Mouse (Mus musculus): ENCODE measurements at regions not wholly inside any gene's neighbourhood (a gene's known extent, or its start where the extent isn't known, plus 50 kb on each side); places are given as distances from the start of the nearest gene placed in this dataset.
"Not testable (repeated sequence)": the region's sequence is repeated elsewhere in the genome, so short reads cannot be mapped to it uniquely, and the experiment has no call there.

GRCm38 (mm10) chr6:37749016-37749415, 121.6 kb upstream of the Trim24 start:
- Histone ChIP-seq H3K27me3 (ENCODE audit: control insufficient read depth, insufficient read depth, low read length, poor library complexity, severe bottlenecking) (no peaks in the 10 kb centered on the region; the same call in 1 of the 2 replicates), H3K36me3 (ENCODE audit: control insufficient read depth, insufficient read depth, low read length, poor library complexity, severe bottlenecking) (no peaks in the 10 kb centered on the region)
- no peak for DNase-seq (ENCODE audit: low read depth, low spot score)

DNA sequence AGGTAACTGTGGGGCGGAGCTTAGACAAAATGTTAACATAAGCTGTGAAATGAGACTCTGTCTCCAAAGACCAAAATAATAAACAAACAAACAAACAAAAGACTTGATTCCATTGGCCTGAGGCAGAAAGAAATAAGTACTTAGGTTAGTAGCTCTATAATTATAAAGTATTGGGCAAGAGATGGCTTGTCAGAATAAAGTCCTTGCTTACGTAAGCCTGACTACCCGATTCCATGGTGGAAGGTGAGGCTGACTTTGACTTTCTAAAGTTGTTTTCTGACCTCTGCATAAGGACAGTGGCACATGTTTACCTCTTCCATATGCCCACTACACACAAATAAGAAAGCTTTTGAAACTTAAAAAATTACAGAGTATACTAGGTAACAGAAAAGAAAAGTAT, 120.3 kb upstream of the Trim24 start:
- no peak for DNase-seq (ENCODE audit: low read depth, low spot score)
- Histone ChIP-seq H3K36me3 (ENCODE audit: control insufficient read depth, insufficient read depth, low read length, poor library complexity, severe bottlenecking) (no peaks in the 10 kb centered on the region), H3K27me3 (ENCODE audit: control insufficient read depth, insufficient read depth, low read length, poor library complexity, severe bottlenecking) (no peaks in the 10 kb centered on the region; the same call in 1 of the 2 replicates)

GRCm38 (mm10) chr6:37751701-37752100, 118.9 kb upstream of the Trim24 start:
- Histone ChIP-seq H3K36me3 (ENCODE audit: control insufficient read depth, insufficient read depth, low read length, poor library complexity, severe bottlenecking) (no peaks in the 10 kb centered on the region), H3K27me3 (ENCODE audit: control insufficient read depth, insufficient read depth, low read length, poor library complexity, severe bottlenecking) (no peaks in the 10 kb centered on the region; the same call in 1 of the 2 replicates)
- DNase-seq (ENCODE audit: low read depth, low spot score): no peak

DNA sequence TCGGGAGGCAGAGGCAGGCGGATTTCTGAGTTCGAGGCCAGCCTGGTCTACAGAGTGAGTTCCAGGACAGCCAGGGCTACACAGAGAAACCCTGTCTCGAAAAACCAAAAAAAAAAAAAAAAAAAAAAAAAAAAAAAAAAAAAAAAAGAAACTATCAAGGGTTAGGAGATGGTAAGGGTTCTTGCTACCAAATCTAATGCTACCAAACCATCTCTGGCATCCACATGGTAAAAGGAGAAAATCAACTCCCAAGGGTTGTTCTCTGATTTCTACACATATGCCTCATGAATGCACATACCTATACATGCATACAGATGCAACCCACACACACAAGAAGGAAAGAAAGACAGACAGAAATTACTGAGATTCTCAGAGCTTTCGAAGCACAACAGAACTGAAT, 109.6 kb upstream of the Trim24 start:
- not testable (repeated sequence) for DNase-seq (ENCODE audit: low read depth, low spot score); H3K36me3 ChIP-seq (ENCODE audit: control insufficient read depth, insufficient read depth, low read length, poor library complexity, severe bottlenecking); H3K27me3 ChIP-seq (ENCODE audit: control insufficient read depth, insufficient read depth, low read length, poor library complexity, severe bottlenecking)

DNA sequence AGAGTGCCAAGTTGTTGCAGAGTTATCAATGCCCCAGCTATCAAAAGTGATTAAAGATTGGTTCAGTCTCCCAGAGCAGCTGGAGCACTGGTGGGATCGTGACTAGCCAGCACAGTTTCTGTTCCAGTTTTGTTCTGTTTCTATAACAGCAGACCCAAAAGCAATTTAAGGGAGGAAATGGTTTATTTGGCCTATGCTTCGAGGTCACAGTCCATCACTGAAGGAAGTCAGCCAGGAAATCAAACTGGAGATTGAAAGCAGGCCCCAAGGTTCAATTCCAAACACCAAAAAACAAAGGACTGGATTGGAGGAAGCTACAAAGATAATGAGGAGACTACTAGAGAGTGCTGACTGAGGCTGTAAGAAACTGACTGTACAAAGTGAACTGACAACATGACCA, 107.6 kb upstream of the Trim24 start:
- Histone ChIP-seq H3K27me3 (ENCODE audit: control insufficient read depth, insufficient read depth, low read length, poor library complexity, severe bottlenecking) (no peaks in the 10 kb centered on the region), H3K36me3 (ENCODE audit: control insufficient read depth, insufficient read depth, low read length, poor library complexity, severe bottlenecking) (no peaks in the 10 kb centered on the region)
- no peak for DNase-seq (ENCODE audit: low read depth, low spot score)

- Histone ChIP-seq H3K27me3 (ENCODE audit: control insufficient read depth, insufficient read depth, low read length, poor library complexity, severe bottlenecking) (no peaks in the 10 kb centered on the region), H3K36me3 (ENCODE audit: control insufficient read depth, insufficient read depth, low read length, poor library complexity, severe bottlenecking) (no peaks in the 10 kb centered on the region)
- no peak for DNase-seq (ENCODE audit: low read depth, low spot score)
Measured at GRCm38 (mm10) chr6:37767690-37768089, 102.9 kb upstream of the Trim24 start.

- Histone ChIP-seq H3K27me3 (ENCODE audit: control insufficient read depth, insufficient read depth, low read length, poor library complexity, severe bottlenecking) (no peaks in the 10 kb centered on the region), H3K36me3 (ENCODE audit: control insufficient read depth, insufficient read depth, low read length, poor library complexity, severe bottlenecking) (no peaks in the 10 kb centered on the region)
- no peak for DNase-seq (ENCODE audit: low read depth, low spot score)
Measured at GRCm38 (mm10) chr6:37773294-37773693, 97.3 kb upstream of the Trim24 start.

- no peaks in the 10 kb centered on the region for H3K27me3 ChIP-seq (ENCODE audit: control insufficient read depth, insufficient read depth, low read length, poor library complexity, severe bottlenecking)
- no peak for DNase-seq (ENCODE audit: low read depth, low spot score)
- H3K36me3 ChIP-seq (ENCODE audit: control insufficient read depth, insufficient read depth, low read length, poor library complexity, severe bottlenecking): no peaks in the 10 kb centered on the region
Measured at GRCm38 (mm10) chr6:37775151-37775550, 95.5 kb upstream of the Trim24 start.

- DNase-seq (ENCODE audit: low read depth, low spot score): no peak
- H3K36me3 ChIP-seq (ENCODE audit: control insufficient read depth, insufficient read depth, low read length, poor library complexity, severe bottlenecking): no peaks in the 10 kb centered on the region
- no peaks in the 10 kb centered on the region for H3K27me3 ChIP-seq (ENCODE audit: control insufficient read depth, insufficient read depth, low read length, poor library complexity, severe bottlenecking)
Measured at GRCm38 (mm10) chr6:37779893-37780292, 90.7 kb upstream of the Trim24 start.

DNA sequence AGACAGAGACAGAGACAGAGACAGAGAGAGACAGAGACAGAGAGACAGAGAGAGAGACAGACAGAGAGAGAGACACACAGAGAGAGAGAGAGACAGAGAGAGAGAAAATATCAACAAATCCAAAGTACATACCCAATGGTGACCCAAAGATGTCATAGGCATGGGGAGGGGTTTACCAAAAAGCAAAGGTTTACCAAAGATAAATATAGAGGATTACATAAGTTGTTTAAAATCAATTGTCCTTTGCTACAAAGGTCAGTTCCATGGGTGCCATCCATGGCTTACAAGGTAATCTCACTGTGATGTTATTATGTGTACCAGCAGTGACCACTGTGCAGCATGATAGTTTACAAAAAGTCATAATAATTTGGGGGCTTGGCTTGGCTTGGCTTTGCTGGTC, 88.7 kb upstream of the Trim24 start:
- H3K36me3 ChIP-seq (ENCODE audit: control insufficient read depth, insufficient read depth, low read length, poor library complexity, severe bottlenecking): no peaks in the 10 kb centered on the region
- no peak for DNase-seq (ENCODE audit: low read depth, low spot score)
- no peaks in the 10 kb centered on the region for H3K27me3 ChIP-seq (ENCODE audit: control insufficient read depth, insufficient read depth, low read length, poor library complexity, severe bottlenecking)

GRCm38 (mm10) chr6:37785280-37785679, 85.3 kb upstream of the Trim24 start:
- not testable (repeated sequence) for H3K27me3 ChIP-seq (ENCODE audit: control insufficient read depth, insufficient read depth, low read length, poor library complexity, severe bottlenecking)

GRCm38 (mm10) chr6:37785741-37786140, 84.9 kb upstream of the Trim24 start:
- no peak for DNase-seq (ENCODE audit: low read depth, low spot score)
- Histone ChIP-seq H3K36me3 (ENCODE audit: control insufficient read depth, insufficient read depth, low read length, poor library complexity, severe bottlenecking) (no peaks in the 10 kb centered on the region), H3K27me3 (ENCODE audit: control insufficient read depth, insufficient read depth, low read length, poor library complexity, severe bottlenecking) (no peaks in the 10 kb centered on the region)

More at GRCm38 (mm10) chr6:37785280-37785679, 85.3 kb upstream of the Trim24 start:
- DNase-seq (ENCODE audit: low read depth, low spot score); H3K36me3 ChIP-seq (ENCODE audit: control insufficient read depth, insufficient read depth, low read length, poor library complexity, severe bottlenecking): not testable (repeated sequence)

GRCm38 (mm10) chr6:37787858-37788257, 82.8 kb upstream of the Trim24 start:
- DNase-seq (ENCODE audit: low read depth, low spot score); H3K36me3 ChIP-seq (ENCODE audit: control insufficient read depth, insufficient read depth, low read length, poor library complexity, severe bottlenecking); H3K27me3 ChIP-seq (ENCODE audit: control insufficient read depth, insufficient read depth, low read length, poor library complexity, severe bottlenecking): not testable (repeated sequence)

GRCm38 (mm10) chr6:37790878-37791277, 79.7 kb upstream of the Trim24 start:
- H3K27me3 ChIP-seq (ENCODE audit: control insufficient read depth, insufficient read depth, low read length, poor library complexity, severe bottlenecking): no peaks in the 10 kb centered on the region
- no peak for DNase-seq (ENCODE audit: low read depth, low spot score)

DNA sequence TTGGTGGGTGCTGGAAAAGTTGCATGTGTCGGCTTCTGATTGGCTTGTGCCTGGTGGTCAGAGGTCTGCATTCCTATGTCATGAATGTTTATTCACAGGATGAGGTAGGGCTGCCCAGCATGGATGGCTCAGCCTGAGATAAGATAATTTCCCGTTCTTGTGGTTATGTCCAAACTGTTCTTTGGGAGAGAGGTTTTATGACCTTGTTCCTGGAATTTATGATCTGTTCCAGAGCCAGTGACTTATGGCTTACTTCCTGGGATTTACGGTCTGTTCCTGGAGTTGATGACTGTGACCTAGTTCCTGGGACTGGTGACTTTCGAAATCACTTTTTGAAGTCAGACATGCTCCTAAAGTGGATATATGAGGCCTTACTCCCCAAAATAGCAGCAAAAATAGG, 76.4 kb upstream of the Trim24 start:
- DNase-seq (ENCODE audit: low read depth, low spot score): no peak
- no peaks in the 10 kb centered on the region for H3K36me3 ChIP-seq (ENCODE audit: control insufficient read depth, insufficient read depth, low read length, poor library complexity, severe bottlenecking)
- H3K27me3 ChIP-seq (ENCODE audit: control insufficient read depth, insufficient read depth, low read length, poor library complexity, severe bottlenecking): no peaks in the 10 kb centered on the region

More at GRCm38 (mm10) chr6:37790878-37791277, 79.7 kb upstream of the Trim24 start:
- H3K36me3 ChIP-seq (ENCODE audit: control insufficient read depth, insufficient read depth, low read length, poor library complexity, severe bottlenecking): no peaks in the 10 kb centered on the region

- no peak for DNase-seq (ENCODE audit: low read depth, low spot score)
- H3K36me3 ChIP-seq (ENCODE audit: control insufficient read depth, insufficient read depth, low read length, poor library complexity, severe bottlenecking): no peaks in the 10 kb centered on the region
- H3K27me3 ChIP-seq (ENCODE audit: control insufficient read depth, insufficient read depth, low read length, poor library complexity, severe bottlenecking): no peaks in the 10 kb centered on the region
Measured at GRCm38 (mm10) chr6:37795001-37795400, 75.6 kb upstream of the Trim24 start.

Measured in splenic B cell, adult 2 months (primary cell).